Mouse (Mus musculus) ES-E14 (cell line): ENCODE data around the gene Cidec. TPM values are rescaled to one million over a fixed set of nuclear protein-coding genes. Genes with fewer than 3 reads are reported as not detected.

Experiments used
- DNase-seq: peaks from one replicate; pipeline ENCODE4 v3.0.0-alpha.2; 2013; ENCODE audit warnings: low read depth, low spot score
- H3K27ac ChIP-seq: 2 replicates; pipeline ENCODE4 v1.5.1; 2012; ENCODE audit warnings: low read depth, mild to moderate bottlenecking, low read length, moderate library complexity, mixed read lengths; ENCODE audit not compliant: poor library complexity, insufficient read depth, severe bottlenecking
- H3K36me3 ChIP-seq: 2 replicates; pipeline ENCODE4 v1.6.1; 2012; ENCODE audit warnings: mild to moderate bottlenecking, low read length, moderate library complexity, mixed read lengths; ENCODE audit not compliant: control insufficient read depth, poor library complexity, insufficient read depth, severe bottlenecking
- H3K4me1 ChIP-seq, 2 experiments: fragments of 150-350 bp in 1 of 2; sonication (generic) in 1 of 2; 2 replicates each; pipeline ENCODE4 v1.6.1; 2012; ENCODE audit warnings: low read length in 2 of 2, mild to moderate bottlenecking in 1 of 2, mixed read lengths in 1 of 2; ENCODE audit not compliant: control insufficient read depth in 2 of 2, insufficient read depth in 2 of 2, poor library complexity in 1 of 2
- H3K4me3 ChIP-seq, 2 experiments: fragments of 150-350 bp in 1 of 2; sonication (generic) in 1 of 2; 2 replicates each; pipeline ENCODE4 v1.5.1; 2012; ENCODE audit warnings: low read length in 2 of 2, low read depth in 1 of 2, mild to moderate bottlenecking in 1 of 2, mixed read lengths in 1 of 2; ENCODE audit not compliant: insufficient read depth in 1 of 2, poor library complexity in 1 of 2, severe bottlenecking in 1 of 2
- H3K9ac ChIP-seq: 2 replicates; pipeline ENCODE4 v1.6.1; 2012; ENCODE audit warnings: low read depth, mild to moderate bottlenecking, low read length, mixed read lengths; ENCODE audit not compliant: poor library complexity, insufficient read depth, severe bottlenecking
- H3K9me3 ChIP-seq: fragments of 150-350 bp; sonication (generic); 2 replicates; pipeline ENCODE4 v1.6.1; 2012; ENCODE audit warnings: low read depth, mild to moderate bottlenecking, low read length; ENCODE audit not compliant: control insufficient read depth, insufficient read depth
- CHD2 ChIP-seq: IDR thresholded peaks from 2 replicates; pipeline ENCODE4 v1.6.1; 2014; ENCODE audit warnings: mild to moderate bottlenecking, low read depth, low read length, inconsistent platforms
- HCFC1 ChIP-seq: IDR thresholded peaks from 2 replicates; pipeline ENCODE4 v1.6.1; 2012; ENCODE audit warnings: low read length, inconsistent platforms, borderline replicate concordance; ENCODE audit not compliant: insufficient read depth
- MAFK ChIP-seq: IDR thresholded peaks from 2 replicates; pipeline ENCODE4 v1.6.1; 2014; ENCODE audit warnings: mild to moderate bottlenecking, low read depth, low read length, inconsistent platforms; ENCODE audit not compliant: insufficient read depth
- ZC3H11A ChIP-seq: IDR thresholded peaks from 2 replicates; pipeline ENCODE4 v1.6.1; 2012; ENCODE audit warnings: low read depth, mild to moderate bottlenecking, inconsistent platforms, low read length, borderline replicate concordance
- ZNF384 ChIP-seq: IDR thresholded peaks from 2 replicates; pipeline ENCODE4 v1.6.1; 2012; ENCODE audit warnings: low read depth, low read length, inconsistent platforms
- in situ Hi-C, 2 experiments: fragments of 600-800 bp; cut with MboI; formaldehyde crosslinking; loops; one replicate each; pipeline ENCODE4 v1.15.1; 2025; ENCODE audit warnings: low sequenced_read_pairs in 2 of 2, inconsistent platforms in 1 of 2; ENCODE audit not compliant: unreplicated experiment in 2 of 2
- total RNA-seq: library from RNA; depleted of rRNA; stranded (reverse); fragments of 300-350 nt; gene quantifications from 2 replicates; pipeline ENCODE4 v1.2.3, GENCODE M21; 2012

Cidec gene
- total RNA-seq, 1 experiment: 0.45 TPM

- no peak overlapping the region for H3K27ac ChIP-seq
- no peak for DNase-seq
- H3K4me1 ChIP-seq: peaks cover 0 to 2% of the 10 kb centered on the region in 2 experiments; a peak in 1 of 4 replicates
- no peaks in the 10 kb centered on the region for H3K9me3 ChIP-seq
- in situ Hi-C loops: no loop called here
- TF ChIP-seq CHD2: no peak
- TF ChIP-seq ZC3H11A: no peak
- TF ChIP-seq ZNF384: no peak
- TF ChIP-seq MAFK: no peak
- TF ChIP-seq HCFC1: no peak
- peaks cover 19% of the 10 kb centered on the region for H3K36me3 ChIP-seq
- H3K4me3 ChIP-seq: no peak overlapping the region
- no peak overlapping the region for H3K9ac ChIP-seq
Observed at GRCm38 (mm10) chr6:113444207-113444965, 8.8 kb upstream of the Cidec start.

- H3K27ac ChIP-seq: peak overlapping the region; percentile 51; the same call in 1 of the 2 replicates
- peak overlapping the region; percentile 92 for H3K9ac ChIP-seq
- no peaks in the 10 kb centered on the region for H3K9me3 ChIP-seq
- H3K4me1 ChIP-seq: peaks cover 0 to 2% of the 10 kb centered on the region in 2 experiments; a peak in 1 of 4 replicates
- in situ Hi-C loops: no loop called here
- H3K4me3 ChIP-seq: peak overlapping the region; percentile 87 to 92
- peaks cover 16% of the 10 kb centered on the region for H3K36me3 ChIP-seq
- TF ChIP-seq HCFC1 (no peak), MAFK (no peak), ZNF384 (no peak), CHD2 (no peak)
- DNase-seq: peak; percentile 59
Observed at GRCm38 (mm10) chr6:113443091-113443490, 7.5 kb upstream of the Cidec start.

GRCm38 (mm10) chr6:113442442-113443090, 7.0 kb upstream of the Cidec start, which contains the start of gene Jagn1:
Gene Jagn1, plus strand, starts transcription at chr6:113442569.
- Histone ChIP-seq H3K4me1 (peaks cover 0 to 2% of the 10 kb centered on the region in 2 experiments; a peak in 1 of 4 replicates), H3K9ac (peak within 1 kb of the TSS; percentile 92), H3K27ac (peak within 1 kb of the TSS; percentile 51; the same call in 1 of the 2 replicates), H3K9me3 (no peaks in the 10 kb centered on the region), H3K36me3 (peaks cover 13% of the 10 kb centered on the region), H3K4me3 (peak within 1 kb of the TSS; percentile 87 to 92)
- TF ChIP-seq HCFC1: peak; percentile 70
- no peak for TF ChIP-seq ZC3H11A
- DNase-seq: peak; percentile 95
- in situ Hi-C loops: no loop called here

- H3K9me3 ChIP-seq: no peaks in the 10 kb centered on the region
- no peak overlapping the region for H3K27ac ChIP-seq
- no peak for DNase-seq
- peaks cover 0 to 2% of the 10 kb centered on the region in 2 experiments; a peak in 1 of 4 replicates for H3K4me1 ChIP-seq
- H3K36me3 ChIP-seq: peaks cover 8% of the 10 kb centered on the region
- H3K4me3 ChIP-seq: peak overlapping the region; percentile 17 to 87; a peak in 3 of 4 replicates
- no peak for TF ChIP-seq ZNF384
- no peak for TF ChIP-seq ZC3H11A
- no peak for TF ChIP-seq CHD2
- TF ChIP-seq HCFC1: no peak
- TF ChIP-seq MAFK: no peak
- in situ Hi-C loops: no loop called here
- peak overlapping the region; percentile 57; the same call in 1 of the 2 replicates for H3K9ac ChIP-seq
Observed at GRCm38 (mm10) chr6:113442087-113442441, 6.5 kb upstream of the Cidec start.
